Comparison of ENCODE assay signal across 32 mouse cellular contexts in genomic region chr1:164637901-164638462, GRCm38 (mm10).
"Had no signal": no experiment of that assay in that cellular context is flagged by ENCODE, and none has a peak within 500 bp of the region (broad histone marks: within the 10 kb centered on the region; RNA-seq: fewer than 3 reads in every experiment).

No protein-coding gene starts in this region.

- H3K4me2 ChIP-seq: limb, embryonic 12.5 days; limb, embryonic 13.5 days; limb, embryonic 15.5 days; liver, embryonic 11.5 days; liver, embryonic 12.5 days; liver, embryonic 13.5 days; liver, embryonic 15.5 days; lung, embryonic 14.5 days; lung, embryonic 15.5 days; midbrain, embryonic 11.5 days; midbrain, embryonic 12.5 days; midbrain, embryonic 13.5 days; midbrain, embryonic 15.5 days; neural tube, embryonic 12.5 days had no signal

- H3K4me3 ChIP-seq: limb, embryonic 10.5 days; limb, embryonic 12.5 days; limb, embryonic 13.5 days; limb, embryonic 15.5 days; liver, embryonic 12.5 days; liver, embryonic 13.5 days; liver, embryonic 15.5 days; lung, embryonic 15.5 days; megakaryocyte, embryonic 14.5 days; midbrain, embryonic 10.5 days; midbrain, embryonic 12.5 days; midbrain, embryonic 13.5 days; midbrain, embryonic 15.5 days; myocyte; neural tube, embryonic 12.5 days had no signal

- H3K27ac ChIP-seq: limb, embryonic 10.5 days; limb, embryonic 12.5 days; limb, embryonic 13.5 days; limb, embryonic 15.5 days; liver, embryonic 12.5 days; liver, embryonic 13.5 days; liver, embryonic 14.5 days; liver, embryonic 15.5 days; lung, embryonic 15.5 days; macrophage; midbrain, embryonic 10.5 days; midbrain, embryonic 12.5 days; midbrain, embryonic 13.5 days; midbrain, embryonic 15.5 days; neural tube, embryonic 12.5 days had no signal

- ATAC-seq: liver, embryonic 12.5 days; liver, postnatal 0 days; lung, postnatal 0 days; midbrain, embryonic 13.5 days; midbrain, embryonic 15.5 days; midbrain, embryonic 16.5 days had no signal

- H3K27me3 ChIP-seq: limb, embryonic 12.5 days; limb, embryonic 13.5 days; limb, embryonic 15.5 days; liver, embryonic 12.5 days; liver, embryonic 13.5 days; liver, embryonic 15.5 days; lung, embryonic 15.5 days; megakaryocyte, embryonic 14.5 days; midbrain, embryonic 12.5 days; midbrain, embryonic 13.5 days; midbrain, embryonic 15.5 days; neural tube, embryonic 12.5 days had no signal

- H3K4me1 ChIP-seq: limb, embryonic 10.5 days; limb, embryonic 12.5 days; limb, embryonic 13.5 days; limb, embryonic 15.5 days; liver, embryonic 12.5 days; liver, embryonic 13.5 days; liver, embryonic 15.5 days; lung, embryonic 15.5 days; megakaryocyte, embryonic 14.5 days; midbrain, embryonic 10.5 days; midbrain, embryonic 12.5 days; midbrain, embryonic 13.5 days; midbrain, embryonic 15.5 days; neural tube, embryonic 12.5 days had no signal

- H3K36me3 ChIP-seq: limb, embryonic 10.5 days; limb, embryonic 12.5 days; limb, embryonic 13.5 days; limb, embryonic 15.5 days; liver, embryonic 12.5 days; liver, embryonic 13.5 days; liver, embryonic 15.5 days; lung, embryonic 15.5 days; midbrain, embryonic 10.5 days; midbrain, embryonic 12.5 days; midbrain, embryonic 13.5 days; midbrain, embryonic 15.5 days; neural tube, embryonic 12.5 days had no signal

- H3K9me3 ChIP-seq: limb, embryonic 10.5 days; limb, embryonic 12.5 days; limb, embryonic 13.5 days; limb, embryonic 15.5 days; liver, embryonic 12.5 days; liver, embryonic 13.5 days; liver, embryonic 15.5 days; lung, embryonic 15.5 days; midbrain, embryonic 10.5 days; midbrain, embryonic 12.5 days; midbrain, embryonic 15.5 days; neural tube, embryonic 12.5 days had no signal

- DNase-seq: left cerebral cortex, postnatal 4 days; liver; liver, embryonic 13.5 days; liver, postnatal 0 days; lung, adult 18-20 months; lung, adult 2 months; lung, embryonic 14.5 days; lung, postnatal 10 days; lung, postnatal 14 days; lung, postnatal 36 days; lung, postnatal 4 days; midbrain, embryonic 14.5 days had no signal

- H3K9ac ChIP-seq: limb, embryonic 12.5 days; limb, embryonic 13.5 days; limb, embryonic 15.5 days; liver, embryonic 12.5 days; liver, embryonic 13.5 days; liver, embryonic 14.5 days; liver, embryonic 15.5 days; liver, postnatal 0 days; lung, embryonic 14.5 days; lung, embryonic 15.5 days; midbrain, embryonic 12.5 days; midbrain, embryonic 13.5 days; midbrain, embryonic 15.5 days; neural tube, embryonic 12.5 days had no signal
